Mouse (Mus musculus) B cell, adult 2 months (primary cell): ENCODE measurements at regions not wholly inside any gene's neighbourhood (a gene's known extent, or its start where the extent isn't known, plus 50 kb on each side); places are given as distances from the start of the nearest gene placed in this dataset.

Experiments used
- DNase-seq, 2 experiments: peaks; one replicate each; pipeline ENCODE4 v3.0.0; 2022

GRCm38 (mm10) chr17:73052956-73053355, 54.8 kb upstream of the Lclat1 start:
- no peak for DNase-seq

- DNase-seq = no peak
Observed at GRCm38 (mm10) chr17:73053479-73054215, 54.1 kb upstream of the Lclat1 start.

GRCm38 (mm10) chr17:73054226-73054625, 53.6 kb upstream of the Lclat1 start:
- DNase-seq = no peak

GRCm38 (mm10) chr17:73055197-73055596, 52.6 kb upstream of the Lclat1 start:
- DNase-seq = peak in 1 of 2 experiments; percentile 17

- DNase-seq = no peak
Observed at GRCm38 (mm10) chr17:73055611-73056010, 52.2 kb upstream of the Lclat1 start.

GRCm38 (mm10) chr17:73056616-73057015, 51.2 kb upstream of the Lclat1 start:
- DNase-seq = no peak
